Mouse (Mus musculus) neural tube, embryonic 11.5 days (tissue): Measurements from ENCODE around the gene Serping1. TPM values are rescaled to one million over a fixed set of nuclear protein-coding genes. Genes with fewer than 3 reads are reported as not detected.

Experiments used
- ATAC-seq: fragments of 200-750 bp; cut with Nextera tagmentation; 2 replicates; pipeline ENCODE4 v1.8.0; 2017; ENCODE audit warnings: moderate number of reproducible peaks, mild to moderate bottlenecking, moderate TSS enrichment, moderate library complexity; ENCODE audit not compliant: insufficient read depth, low FRiP score, low TSS enrichment
- DNase-seq: peaks from one replicate; pipeline ENCODE4 v3.0.0-alpha.2; 2015; ENCODE audit warnings: low spot score
- H3K27ac ChIP-seq: fragments of 300-500 bp; sonication (generic); 2 replicates; pipeline ENCODE4 v1.5.1; 2014; ENCODE audit warnings: low read depth, mild to moderate bottlenecking, low read length
- H3K27me3 ChIP-seq: fragments of 300-500 bp; sonication (generic); 2 replicates; pipeline ENCODE4 v1.6.1; 2014; ENCODE audit warnings: mild to moderate bottlenecking, low read length, mixed read lengths; ENCODE audit not compliant: control insufficient read depth, insufficient read depth
- H3K36me3 ChIP-seq: fragments of 300-500 bp; sonication (generic); 2 replicates; pipeline ENCODE4 v1.6.1; 2014; ENCODE audit warnings: mild to moderate bottlenecking, low read length, moderate library complexity, mixed read lengths; ENCODE audit not compliant: control insufficient read depth, insufficient read depth
- H3K4me1 ChIP-seq: fragments of 300-500 bp; sonication (generic); 2 replicates; pipeline ENCODE4 v1.6.1; 2014; ENCODE audit warnings: low read length, mixed read lengths; ENCODE audit not compliant: control insufficient read depth, insufficient read depth
- H3K4me2 ChIP-seq: fragments of 300-500 bp; sonication (generic); 2 replicates; pipeline ENCODE4 v1.6.1; 2014; ENCODE audit warnings: low read depth, mild to moderate bottlenecking, moderate library complexity
- H3K4me3 ChIP-seq: fragments of 300-500 bp; sonication (generic); 2 replicates; pipeline ENCODE4 v1.5.1; 2014; ENCODE audit warnings: low read depth, low read length
- H3K9ac ChIP-seq: fragments of 300-500 bp; sonication (generic); 2 replicates; pipeline ENCODE4 v1.6.1; 2014; ENCODE audit warnings: mild to moderate bottlenecking, low read length
- H3K9me3 ChIP-seq: fragments of 300-500 bp; sonication (generic); 2 replicates; pipeline ENCODE4 v1.6.1; 2016; ENCODE audit warnings: low read length; ENCODE audit not compliant: control insufficient read depth
- WGBS: fragments of 180-500 bp; shearing (Covaris S2); extraction: QIAGEN DNeasy Blood & Tissue Kit; methylation state at CpG from one replicate; pipeline ENCODE4 v1.1.7; 2014; 5-methylcytosine and 5-hydroxymethylcytosine counted together
- microRNA counts: library from miRNA; unstranded; fragments of <30 nt; microRNA quantifications from one replicate; lab custom pipeline; 2015
- microRNA-seq: library from miRNA; unstranded; fragments of <30 nt; microRNA quantifications from one replicate; pipeline ENCODE4, GENCODE M21; 2016
- polyA plus RNA-seq: library from polyadenylated mRNA; unstranded; fragments of >200 nt; fragmentation: Nextera tagmentation; extraction: Ambion mirVana; gene quantifications from 2 replicates; pipeline ENCODE4 v1.2.1, GENCODE M21; 2014

The Serping1 gene
- polyA plus RNA-seq, 1 experiment from 2014 or later, result 31.9 TPM

DNA sequence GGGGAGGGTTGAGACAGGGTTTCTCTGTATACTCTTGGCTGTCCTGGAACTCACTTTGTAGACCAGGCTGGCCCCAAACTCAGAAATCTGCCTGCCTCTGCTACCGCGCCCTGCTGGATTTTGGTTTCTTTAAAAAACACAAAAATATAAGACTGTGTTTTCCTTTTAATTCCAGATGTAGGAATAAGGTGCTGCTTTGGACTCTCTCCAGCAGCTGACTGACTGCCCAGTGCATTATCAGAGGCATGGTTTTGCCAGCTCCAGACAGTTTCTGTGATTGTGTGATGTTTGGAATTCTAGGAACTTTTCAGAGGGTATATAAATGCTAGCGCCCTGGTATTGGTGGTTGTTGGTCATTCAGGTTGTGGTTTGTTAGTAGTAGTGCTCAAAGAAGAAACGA lies 57.9 kb downstream of the Serping1 start:
- no peak overlapping the region for H3K27ac ChIP-seq
- DNase-seq, result no peak
- WGBS, result 93% methylated on average over 4 of the region's 4 CpGs

DNA sequence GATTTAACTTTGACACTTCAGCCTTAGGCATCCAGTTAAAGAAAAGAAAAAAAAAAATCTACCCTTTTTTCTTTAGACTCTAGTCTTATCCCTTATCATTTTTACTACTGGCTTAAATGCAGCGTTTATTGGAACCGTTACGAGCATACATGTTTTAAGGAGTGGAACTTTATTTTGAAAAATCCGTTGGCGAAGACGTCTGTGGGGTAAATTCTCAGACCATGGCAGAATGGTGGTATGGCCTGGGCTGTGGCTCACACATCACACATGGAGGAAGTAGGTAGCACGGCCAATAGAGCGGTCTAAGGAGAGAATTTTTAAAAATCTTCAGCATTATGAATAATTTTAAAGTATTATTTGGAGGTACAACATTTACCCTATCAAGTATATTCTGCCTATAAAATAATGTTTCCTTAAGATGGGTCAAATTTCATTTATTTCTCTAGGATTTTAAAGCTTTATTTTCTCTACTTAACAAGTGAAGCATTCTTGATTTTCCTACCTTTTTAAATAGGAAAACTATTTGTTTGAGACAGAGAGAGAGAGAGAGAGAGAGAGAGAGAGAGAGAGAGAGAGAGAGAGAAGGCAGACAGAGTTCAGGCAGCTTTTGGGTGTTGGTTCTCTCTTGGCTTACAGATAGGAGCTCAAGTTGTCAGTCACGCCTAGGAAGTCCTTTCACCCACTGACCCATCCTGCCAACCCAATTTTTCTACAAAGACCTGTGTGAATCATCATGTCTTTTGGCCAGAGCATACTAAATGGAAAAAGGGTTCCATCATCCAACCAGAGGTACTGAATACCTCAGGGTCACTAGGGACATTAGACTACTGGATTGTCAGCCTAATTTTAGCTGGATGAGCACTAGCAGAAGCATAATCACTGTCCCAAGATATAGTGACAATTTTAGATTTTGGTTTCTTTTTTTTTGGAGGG lies 58.6 kb downstream of the Serping1 start:
- Histone ChIP-seq H3K4me3 (peak overlapping the region; percentile 87), H3K9ac (peak overlapping the region; percentile 86), H3K4me2 (peak overlapping the region; percentile 81), H3K27ac (peak overlapping the region; percentile 86; the same call in 1 of the 2 replicates), H3K9me3 (no peaks in the 10 kb centered on the region), H3K27me3 (no peaks in the 10 kb centered on the region), H3K4me1 (peaks cover 14% of the 10 kb centered on the region), H3K36me3 (no peaks in the 10 kb centered on the region)
- WGBS, result 39% methylated on average over 9 of the region's 9 CpGs
- DNase-seq (no peak), ATAC-seq (no peak)

More for the DNA sequence above, 57.9 kb downstream of the Serping1 start:
- ATAC-seq, result no peak
- no peak overlapping the region for H3K4me2 ChIP-seq
- H3K36me3 ChIP-seq, result no peaks in the 10 kb centered on the region
- no peaks in the 10 kb centered on the region for H3K9me3 ChIP-seq
- peaks cover 14% of the 10 kb centered on the region for H3K4me1 ChIP-seq
- no peak overlapping the region for H3K4me3 ChIP-seq
- H3K27me3 ChIP-seq, result no peaks in the 10 kb centered on the region
- H3K9ac ChIP-seq, result no peak overlapping the region

DNA sequence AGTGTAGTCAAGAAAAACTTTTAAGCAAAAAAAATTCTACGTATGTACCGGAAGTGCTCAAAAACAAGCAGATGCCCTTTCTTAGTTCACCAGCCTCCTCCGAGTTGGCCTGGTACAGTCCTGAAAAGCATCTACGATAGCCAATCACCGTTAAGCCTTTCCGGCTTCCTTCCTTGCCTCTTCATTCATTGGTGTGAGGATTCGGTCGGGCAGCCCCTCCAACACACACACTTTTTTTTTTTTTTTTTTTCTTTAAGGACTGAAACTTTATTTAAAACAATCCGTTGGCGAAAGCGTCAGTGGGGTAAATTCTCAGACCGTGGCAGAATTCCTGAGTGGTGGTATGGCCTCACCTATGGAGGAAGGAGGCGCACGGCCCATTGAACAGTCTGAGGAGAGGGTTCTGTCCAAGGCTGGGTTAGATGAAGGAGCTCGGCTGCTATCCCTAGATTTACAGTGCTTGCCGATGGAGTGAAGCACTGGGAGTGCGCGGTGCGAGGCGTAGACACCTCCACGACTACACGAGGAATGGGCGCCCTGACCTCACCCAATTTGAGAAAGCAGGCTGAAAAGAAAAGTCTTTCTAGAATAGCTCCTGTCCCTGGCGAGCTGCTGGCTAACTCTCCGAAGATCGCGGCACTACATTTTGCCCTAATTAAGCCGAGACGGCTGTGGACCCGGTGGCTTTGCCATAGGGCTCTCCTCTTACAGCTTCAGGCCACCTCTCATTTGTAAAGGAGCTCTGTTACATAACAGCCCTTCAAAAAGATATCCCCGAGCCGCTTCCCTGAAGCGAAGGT lies 59.5 kb downstream of the Serping1 start:
- WGBS, result under 1% methylated on average over 33 of the region's 33 CpGs
- DNase-seq (peak; percentile 69), ATAC-seq (peak; percentile 94)
- H3K4me1 ChIP-seq, result peaks cover 14% of the 10 kb centered on the region
- H3K9me3 ChIP-seq, result no peaks in the 10 kb centered on the region
- H3K4me3 ChIP-seq, result peak overlapping the region; percentile 87
- H3K4me2 ChIP-seq, result peak overlapping the region; percentile 81
- peak overlapping the region; percentile 86 for H3K9ac ChIP-seq
- no peaks in the 10 kb centered on the region for H3K36me3 ChIP-seq
- no peaks in the 10 kb centered on the region for H3K27me3 ChIP-seq
- peak overlapping the region; percentile 95 for H3K27ac ChIP-seq

MicroRNAs encoded within 50 kb of the gene (microRNA counts, 519-probe panel; counts per million panel counts)
- 6,727 counts per million, percentile 98 among the panel's probes with 10 or more counts for microRNA mmu-miR-130a (lab: Ali Mortazavi, UCI)

Small RNA genes lying within 50 kb of the gene (microRNA-seq; reads per million reads assigned to microRNA genes)
- gene Mir130a, result 28,638 reads per million, percentile 98 among the genes with 10 or more reads in this experiment

Other genes starting within 250 kb of the Serping1 start
- gene Ctnnd1, start 124.7 kb downstream of the Serping1 start, polyA plus RNA-seq, result 37.5 and 43.0 TPM in 2 replicates
- gene Btbd18, start 116.4 kb downstream of the Serping1 start, polyA plus RNA-seq, result 0.21 and 0.27 TPM in 2 replicates
- 378 and 404 TPM in 2 replicates for gene Selenoh, start 104.7 kb downstream of the Serping1 start, polyA plus RNA-seq
- not detected in 2 replicates for gene Gm28635, start 97.4 kb downstream of the Serping1 start, polyA plus RNA-seq
- gene Med19, start 97.0 kb downstream of the Serping1 start, polyA plus RNA-seq, result 59.4 and 59.6 TPM in 2 replicates
- gene Tmx2, start 96.3 kb downstream of the Serping1 start, polyA plus RNA-seq, result 180 and 189 TPM in 2 replicates
- 27.4 and 27.6 TPM in 2 replicates for gene Zdhhc5, start 60.3 kb downstream of the Serping1 start, polyA plus RNA-seq
- 47.2 and 48.5 TPM in 2 replicates for gene Clp1, start 48.1 kb downstream of the Serping1 start, polyA plus RNA-seq
- 10.5 and 12.9 TPM in 2 replicates for gene Ypel4, start 41.4 kb downstream of the Serping1 start, polyA plus RNA-seq
- 4.5 and 5.1 TPM in 2 replicates for gene Gm19426, start 31.8 kb downstream of the Serping1 start, polyA plus RNA-seq
- 32.8 and 34.9 TPM in 2 replicates for gene Ube2l6, start 23.4 kb upstream of the Serping1 start, polyA plus RNA-seq
- 0.29 TPM in 1 of 2 replicates, not detected in the other for gene Smtnl1, start 47.2 kb upstream of the Serping1 start, polyA plus RNA-seq
- gene Timm10, start 51.6 kb upstream of the Serping1 start, polyA plus RNA-seq, result 53.3 and 56.6 TPM in 2 replicates
- 17.8 and 19.1 TPM in 2 replicates for gene Slc43a1, start 63.4 kb upstream of the Serping1 start, polyA plus RNA-seq
- 7.2 TPM in 2 replicates for gene Rtn4rl2, start 111.3 kb upstream of the Serping1 start, polyA plus RNA-seq
- 23.1 and 25.4 TPM in 2 replicates for gene Slc43a3, start 161.1 kb upstream of the Serping1 start, polyA plus RNA-seq
- 0.41 TPM in 1 of 2 replicates, not detected in the other for gene Prg2, start 205.0 kb upstream of the Serping1 start, polyA plus RNA-seq
- gene Prg3, start 212.8 kb upstream of the Serping1 start, polyA plus RNA-seq, result not detected in 2 replicates